Mouse (Mus musculus): ENCODE measurements around the gene Fam171b.

GRCm38 (mm10) chr2:83835313-83836070 lies 23.1 kb downstream of the Fam171b start:
- TF ChIP-seq POLR2A (IDR thresholded peaks at IDR 0.05; ENCODE audit: borderline replicate concordance, low read depth, low read length) (no peak), CTCF (IDR thresholded peaks at IDR 0.05; ENCODE audit: low read depth, low read length) (no peak)
